Mouse (Mus musculus) forebrain, embryonic 11.5 days (tissue): ENCODE results near the gene Tmem143. TPM values are rescaled to one million over a fixed set of nuclear protein-coding genes. Genes with fewer than 3 reads are reported as not detected.
"Not testable (repeated sequence)": the region's sequence is repeated elsewhere in the genome, so short reads cannot be mapped to it uniquely, and the experiment has no call there.

Source experiments
- ATAC-seq: fragments of 200-750 bp; cut with Nextera tagmentation; replicated peaks from 2 replicates; pipeline ENCODE4 v1.8.0; 2017; ENCODE audit warnings: moderate TSS enrichment; ENCODE audit not compliant: low FRiP score
- DNase-seq: peaks from one replicate; pipeline ENCODE4 v3.0.0-alpha.2; 2017; ENCODE audit warnings: low spot score
- H3K27ac ChIP-seq: fragments of 300-500 bp; sonication (generic); 2 replicates; pipeline ENCODE4 v1.5.1; 2014; ENCODE audit warnings: low read depth, low read length
- H3K27me3 ChIP-seq: fragments of 300-500 bp; sonication (generic); 2 replicates; pipeline ENCODE4 v1.6.1; 2014; ENCODE audit warnings: mild to moderate bottlenecking, low read length, mixed read lengths; ENCODE audit not compliant: control insufficient read depth, insufficient read depth
- H3K36me3 ChIP-seq: fragments of 300-500 bp; sonication (generic); 2 replicates; pipeline ENCODE4 v1.6.1; 2014; ENCODE audit warnings: mild to moderate bottlenecking, low read length, moderate library complexity, mixed read lengths; ENCODE audit not compliant: control insufficient read depth, insufficient read depth
- H3K4me1 ChIP-seq: fragments of 300-500 bp; sonication (generic); replicated peaks from 2 replicates; pipeline ENCODE4 v1.6.1; 2014; ENCODE audit warnings: low read length, mixed read lengths; ENCODE audit not compliant: control insufficient read depth, insufficient read depth
- H3K4me2 ChIP-seq: fragments of 300-500 bp; sonication (generic); 2 replicates; pipeline ENCODE4 v1.6.1; 2014; ENCODE audit warnings: low read depth, mild to moderate bottlenecking, low read length, moderate library complexity, mixed read lengths; ENCODE audit not compliant: severe bottlenecking
- H3K4me3 ChIP-seq: fragments of 300-500 bp; sonication (generic); 2 replicates; pipeline ENCODE4 v1.5.1; 2014; ENCODE audit warnings: low read depth, low read length
- H3K9ac ChIP-seq: fragments of 300-500 bp; sonication (generic); 2 replicates; pipeline ENCODE4 v1.6.1; 2014; ENCODE audit warnings: low read length
- H3K9me3 ChIP-seq: fragments of 300-500 bp; sonication (generic); 2 replicates; pipeline ENCODE4 v1.6.1; 2016; ENCODE audit warnings: low read length, mixed read lengths; ENCODE audit not compliant: control insufficient read depth
- whole genome bisulfite sequencing: fragments of 180-500 bp; shearing (Covaris S2); extraction: QIAGEN DNeasy Blood & Tissue Kit; methylation state at CpG from one replicate; pipeline ENCODE4 v1.1.7; 2014; 5-methylcytosine and 5-hydroxymethylcytosine counted together
- polyA plus RNA-seq: library from polyadenylated mRNA; unstranded; fragments of >200 nt; fragmentation: Nextera tagmentation; extraction: Ambion mirVana; gene quantifications from 2 replicates; pipeline ENCODE4 v1.2.1, GENCODE M21; 2014

Tmem143 gene
- polyA plus RNA-seq, 1 experiment from 2014 or later, result 2.6 TPM

GRCm38 (mm10) chr7:45898125-45898524 lies 1.4 kb downstream of the Tmem143 start:
- not testable (repeated sequence) for H3K27me3 ChIP-seq, H3K4me1 ChIP-seq, H3K9ac ChIP-seq, DNase-seq, H3K27ac ChIP-seq, ATAC-seq, H3K36me3 ChIP-seq, H3K4me2 ChIP-seq, H3K4me3 ChIP-seq, H3K9me3 ChIP-seq
- 54% methylated on average over 4 of the region's 4 CpGs for WGBS

- Histone ChIP-seq H3K27ac (no peak overlapping the region), H3K4me1 (peaks cover 4% of the 10 kb centered on the region; the same call in 1 of the 2 replicates), H3K4me3 (no peak overlapping the region), H3K9me3 (no peaks in the 10 kb centered on the region; the same call in 1 of the 2 replicates), H3K27me3 (no peaks in the 10 kb centered on the region), H3K9ac (no peak overlapping the region), H3K4me2 (no peak overlapping the region), H3K36me3 (no peaks in the 10 kb centered on the region)
- no peak for ATAC-seq
- DNase-seq, result no peak
- 72% methylated on average over 5 of the region's 5 CpGs for whole genome bisulfite sequencing
Measured at GRCm38 (mm10) chr7:45901562-45901961, 4.8 kb downstream of the Tmem143 start.

- no peak overlapping the region for H3K4me3 ChIP-seq
- no peak for ATAC-seq
- peaks cover under 1% of the 10 kb centered on the region; the same call in 1 of the 2 replicates for H3K4me1 ChIP-seq
- H3K4me2 ChIP-seq, result no peak overlapping the region
- H3K27ac ChIP-seq, result 0 out of 2 replicates have a peak overlapping the region, but pooled peaks have one; percentile 12
- H3K9me3 ChIP-seq, result no peaks in the 10 kb centered on the region; the same call in 1 of the 2 replicates
- H3K27me3 ChIP-seq, result no peaks in the 10 kb centered on the region
- WGBS, result 79% methylated on average over 12 of the region's 12 CpGs
- peak; percentile 56 for DNase-seq
- H3K36me3 ChIP-seq, result no peaks in the 10 kb centered on the region
- H3K9ac ChIP-seq, result no peak overlapping the region
Measured at GRCm38 (mm10) chr7:45902481-45903002, 5.8 kb downstream of the Tmem143 start.

- no peaks in the 10 kb centered on the region; the same call in 1 of the 2 replicates for H3K9me3 ChIP-seq
- no peak for DNase-seq
- WGBS, result 90% methylated on average over 9 of the region's 9 CpGs
- no peaks in the 10 kb centered on the region for H3K4me1 ChIP-seq
- H3K36me3 ChIP-seq, result peaks cover 4% of the 10 kb centered on the region; the same call in 1 of the 2 replicates
- ATAC-seq, result no peak
- no peak overlapping the region for H3K4me3 ChIP-seq
- H3K4me2 ChIP-seq, result no peak overlapping the region
- H3K27ac ChIP-seq, result no peak overlapping the region
- no peaks in the 10 kb centered on the region for H3K27me3 ChIP-seq
- no peak overlapping the region for H3K9ac ChIP-seq
Measured at GRCm38 (mm10) chr7:45906622-45907021, 9.9 kb downstream of the Tmem143 start.

- ATAC-seq (no peak), DNase-seq (no peak)
- no peaks in the 10 kb centered on the region; the same call in 1 of the 2 replicates for H3K9me3 ChIP-seq
- no peaks in the 10 kb centered on the region for H3K27me3 ChIP-seq
- H3K4me1 ChIP-seq, result no peaks in the 10 kb centered on the region
- no peak overlapping the region for H3K27ac ChIP-seq
- H3K4me2 ChIP-seq, result no peak overlapping the region
- H3K9ac ChIP-seq, result no peak overlapping the region
- peaks cover 4% of the 10 kb centered on the region; the same call in 1 of the 2 replicates for H3K36me3 ChIP-seq
- no peak overlapping the region for H3K4me3 ChIP-seq
Measured at GRCm38 (mm10) chr7:45908384-45908783, 11.6 kb downstream of the Tmem143 start.

GRCm38 (mm10) chr7:45909145-45909544 lies 12.4 kb downstream of the Tmem143 start:
- WGBS, result 94% methylated on average over 16 of the region's 16 CpGs
- H3K4me3 ChIP-seq, result no peak overlapping the region
- H3K27me3 ChIP-seq, result no peaks in the 10 kb centered on the region
- H3K9me3 ChIP-seq, result no peaks in the 10 kb centered on the region
- H3K9ac ChIP-seq, result no peak overlapping the region
- peaks cover 4% of the 10 kb centered on the region; the same call in 1 of the 2 replicates for H3K36me3 ChIP-seq
- no peak overlapping the region for H3K4me2 ChIP-seq
- no peak overlapping the region for H3K27ac ChIP-seq
- ATAC-seq (no peak), DNase-seq (no peak)
- no peaks in the 10 kb centered on the region for H3K4me1 ChIP-seq

- Histone ChIP-seq H3K9ac (no peak overlapping the region), H3K27me3 (no peaks in the 10 kb centered on the region), H3K9me3 (no peaks in the 10 kb centered on the region), H3K27ac (no peak overlapping the region), H3K4me3 (no peak overlapping the region), H3K4me2 (no peak overlapping the region), H3K4me1 (peaks cover 15% of the 10 kb centered on the region), H3K36me3 (peaks cover 4% of the 10 kb centered on the region; the same call in 1 of the 2 replicates)
- no peak for ATAC-seq
- 92% methylated on average over 6 of the region's 6 CpGs for WGBS
- DNase-seq, result no peak
Measured at GRCm38 (mm10) chr7:45914067-45914466, 17.3 kb downstream of the Tmem143 start.

GRCm38 (mm10) chr7:45915011-45915410 lies 18.3 kb downstream of the Tmem143 start:
- ATAC-seq (no peak), DNase-seq (no peak)
- Histone ChIP-seq H3K4me3 (no peak overlapping the region), H3K27me3 (no peaks in the 10 kb centered on the region), H3K4me2 (no peak overlapping the region), H3K9me3 (no peaks in the 10 kb centered on the region), H3K27ac (no peak overlapping the region), H3K9ac (no peak overlapping the region), H3K36me3 (peaks cover under 1% of the 10 kb centered on the region; the same call in 1 of the 2 replicates), H3K4me1 (peaks cover 15% of the 10 kb centered on the region)
- WGBS, result 84% methylated on average over 5 of the region's 5 CpGs
